Mouse (Mus musculus): ENCODE data around the gene Actl11. TPM values are rescaled to one million over a fixed set of nuclear protein-coding genes. Genes with fewer than 3 reads are reported as not detected.
A peak's percentile ranks its signal among the peaks of the same experiment; 100 is the strongest.

The Actl11 gene
- not detected in 2 replicates for polyA plus RNA-seq (2015; fragmentation: Nextera tagmentation; extraction: Ambion mirVana)

- Histone ChIP-seq H3K9ac (ENCODE audit: low read length) (peak within 1 kb of the TSS; percentile 5; the same call in 1 of the 2 replicates), H3K4me2 (ENCODE audit: low read depth, low read length) (no peak within 1 kb of the TSS), H3K36me3 (ENCODE audit: control insufficient read depth, insufficient read depth, low read length) (no peaks in the 10 kb centered on the region), H3K27me3 (ENCODE audit: control insufficient read depth, insufficient read depth, low read depth, low read length) (no peaks in the 10 kb centered on the region), H3K4me1 (replicated peaks; ENCODE audit: control insufficient read depth, insufficient read depth, low read length) (peaks cover 17% of the 10 kb centered on the region), H3K9me3 (ENCODE audit: control insufficient read depth, low read length) (no peaks in the 10 kb centered on the region), H3K4me3 (ENCODE audit: low read length) (no peak within 1 kb of the TSS), H3K27ac (ENCODE audit: low read length) (peak within 1 kb of the TSS; percentile 81)
- ATAC-seq (ENCODE audit: low read depth): no peak
- WGBS: 63% methylated on average over 3 of the region's 3 CpGs
Measured at GRCm38 (mm10) chr9:107928169-107928568, at the start of gene Actl11. Gene Actl11 (plus strand): TSS chr9:107928469.

- Histone ChIP-seq H3K4me1 (replicated peaks; ENCODE audit: control insufficient read depth, insufficient read depth, low read length) (no peaks in the 10 kb centered on the region), H3K36me3 (ENCODE audit: control insufficient read depth, insufficient read depth, low read length) (no peaks in the 10 kb centered on the region), H3K9me3 (ENCODE audit: control insufficient read depth, low read length) (no peaks in the 10 kb centered on the region), H3K27me3 (ENCODE audit: control insufficient read depth, insufficient read depth, low read depth, low read length) (no peaks in the 10 kb centered on the region), H3K27ac (ENCODE audit: low read length) (no peak overlapping the region), H3K9ac (ENCODE audit: low read length) (no peak overlapping the region), H3K4me2 (ENCODE audit: low read depth, low read length) (no peak overlapping the region), H3K4me3 (ENCODE audit: low read length) (no peak overlapping the region)
- ATAC-seq (ENCODE audit: low read depth): no peak
- 62% methylated on average over 4 of the region's 4 CpGs for WGBS
Measured at GRCm38 (mm10) chr9:107880411-107880810, 47.9 kb upstream of the Actl11 start.

- Histone ChIP-seq H3K27ac (ENCODE audit: low read length) (peak within 1 kb of the TSS; percentile 61), H3K4me2 (ENCODE audit: low read depth, low read length) (peak within 1 kb of the TSS; percentile 93), H3K4me1 (replicated peaks; ENCODE audit: control insufficient read depth, insufficient read depth, low read length) (peaks cover 14% of the 10 kb centered on the region), H3K4me3 (ENCODE audit: low read length) (peak within 1 kb of the TSS; percentile 88), H3K36me3 (ENCODE audit: control insufficient read depth, insufficient read depth, low read length) (no peaks in the 10 kb centered on the region), H3K9me3 (ENCODE audit: control insufficient read depth, low read length) (no peaks in the 10 kb centered on the region), H3K9ac (ENCODE audit: low read length) (peak within 1 kb of the TSS; percentile 88), H3K27me3 (ENCODE audit: control insufficient read depth, insufficient read depth, low read depth, low read length) (peaks cover 3% of the 10 kb centered on the region; the same call in 1 of the 2 replicates)
- ATAC-seq (ENCODE audit: low read depth): peak; percentile 98
- under 1% methylated on average over 28 of the region's 28 CpGs for whole genome bisulfite sequencing
Measured at GRCm38 (mm10) chr9:107887804-107888266, 40.4 kb upstream of the Actl11 start, which contains the start of gene Mon1a. Gene Mon1a (plus strand): TSS chr9:107888151.

- Histone ChIP-seq H3K9me3 (ENCODE audit: control insufficient read depth, low read length) (no peaks in the 10 kb centered on the region), H3K4me1 (replicated peaks; ENCODE audit: control insufficient read depth, insufficient read depth, low read length) (peaks cover 14% of the 10 kb centered on the region), H3K9ac (ENCODE audit: low read length) (peak overlapping the region; percentile 88), H3K4me3 (ENCODE audit: low read length) (peak overlapping the region; percentile 88), H3K4me2 (ENCODE audit: low read depth, low read length) (peak overlapping the region; percentile 93), H3K27ac (ENCODE audit: low read length) (peak overlapping the region; percentile 61), H3K36me3 (ENCODE audit: control insufficient read depth, insufficient read depth, low read length) (no peaks in the 10 kb centered on the region), H3K27me3 (ENCODE audit: control insufficient read depth, insufficient read depth, low read depth, low read length) (peaks cover 3% of the 10 kb centered on the region; the same call in 1 of the 2 replicates)
- ATAC-seq (ENCODE audit: low read depth): peak; percentile 65
- under 1% methylated on average over 18 of the region's 18 CpGs for WGBS
Measured at GRCm38 (mm10) chr9:107888267-107888850, 39.9 kb upstream of the Actl11 start.

- Histone ChIP-seq H3K9me3 (ENCODE audit: control insufficient read depth, low read length) (no peaks in the 10 kb centered on the region), H3K27me3 (ENCODE audit: control insufficient read depth, insufficient read depth, low read depth, low read length) (peaks cover 3% of the 10 kb centered on the region; the same call in 1 of the 2 replicates), H3K4me2 (ENCODE audit: low read depth, low read length) (no peak overlapping the region), H3K27ac (ENCODE audit: low read length) (peak overlapping the region; percentile 37; the same call in 1 of the 2 replicates), H3K9ac (ENCODE audit: low read length) (no peak overlapping the region), H3K4me3 (ENCODE audit: low read length) (no peak overlapping the region), H3K36me3 (ENCODE audit: control insufficient read depth, insufficient read depth, low read length) (no peaks in the 10 kb centered on the region), H3K4me1 (replicated peaks; ENCODE audit: control insufficient read depth, insufficient read depth, low read length) (peaks cover 14% of the 10 kb centered on the region)
- ATAC-seq (ENCODE audit: low read depth): no peak
- 59% methylated on average over 6 of the region's 6 CpGs for WGBS
Measured at GRCm38 (mm10) chr9:107890260-107890659, 38.0 kb upstream of the Actl11 start.

GRCm38 (mm10) chr9:107891023-107891422 is 37.2 kb upstream of the Actl11 start:
- Histone ChIP-seq H3K4me1 (replicated peaks; ENCODE audit: control insufficient read depth, insufficient read depth, low read length) (peaks cover 14% of the 10 kb centered on the region), H3K4me2 (ENCODE audit: low read depth, low read length) (no peak overlapping the region), H3K9ac (ENCODE audit: low read length) (no peak overlapping the region), H3K36me3 (ENCODE audit: control insufficient read depth, insufficient read depth, low read length) (no peaks in the 10 kb centered on the region), H3K27ac (ENCODE audit: low read length) (no peak overlapping the region), H3K9me3 (ENCODE audit: control insufficient read depth, low read length) (no peaks in the 10 kb centered on the region), H3K27me3 (ENCODE audit: control insufficient read depth, insufficient read depth, low read depth, low read length) (peaks cover 3% of the 10 kb centered on the region; the same call in 1 of the 2 replicates), H3K4me3 (ENCODE audit: low read length) (no peak overlapping the region)
- ATAC-seq (ENCODE audit: low read depth): no peak
- 100% methylated on average over 1 of the region's 1 CpGs for WGBS

GRCm38 (mm10) chr9:107898563-107898962 is 29.7 kb upstream of the Actl11 start:
- Histone ChIP-seq H3K36me3 (ENCODE audit: control insufficient read depth, insufficient read depth, low read length) (0 out of 2 replicates have a peak, but pooled peaks cover 4% of the 10 kb centered on the region), H3K9me3 (ENCODE audit: control insufficient read depth, low read length) (no peaks in the 10 kb centered on the region), H3K9ac (ENCODE audit: low read length) (no peak overlapping the region), H3K27me3 (ENCODE audit: control insufficient read depth, insufficient read depth, low read depth, low read length) (peaks cover 5% of the 10 kb centered on the region; the same call in 1 of the 2 replicates), H3K27ac (ENCODE audit: low read length) (no peak overlapping the region), H3K4me2 (ENCODE audit: low read depth, low read length) (no peak overlapping the region), H3K4me3 (ENCODE audit: low read length) (no peak overlapping the region), H3K4me1 (replicated peaks; ENCODE audit: control insufficient read depth, insufficient read depth, low read length) (no peaks in the 10 kb centered on the region)
- 87% methylated on average over 10 of the region's 10 CpGs for WGBS
- no peak for ATAC-seq (ENCODE audit: low read depth)

- no peak for ATAC-seq (ENCODE audit: low read depth)
- WGBS: 71% methylated on average over 12 of the region's 12 CpGs
- H3K36me3 ChIP-seq (ENCODE audit: control insufficient read depth, insufficient read depth, low read length): 0 out of 2 replicates have a peak, but pooled peaks cover 4% of the 10 kb centered on the region
- no peak overlapping the region for H3K4me2 ChIP-seq (ENCODE audit: low read depth, low read length)
- H3K27me3 ChIP-seq (ENCODE audit: control insufficient read depth, insufficient read depth, low read depth, low read length): peaks cover 5% of the 10 kb centered on the region; the same call in 1 of the 2 replicates
- H3K9ac ChIP-seq (ENCODE audit: low read length): no peak overlapping the region
- H3K9me3 ChIP-seq (ENCODE audit: control insufficient read depth, low read length): no peaks in the 10 kb centered on the region
- H3K4me1 ChIP-seq (replicated peaks; ENCODE audit: control insufficient read depth, insufficient read depth, low read length): 0 out of 2 replicates have a peak, but pooled peaks cover under 1% of the 10 kb centered on the region
- H3K4me3 ChIP-seq (ENCODE audit: low read length): no peak overlapping the region
- no peak overlapping the region for H3K27ac ChIP-seq (ENCODE audit: low read length)
Measured at GRCm38 (mm10) chr9:107899855-107900254, 28.4 kb upstream of the Actl11 start.

- peak overlapping the region; percentile 27 for H3K9ac ChIP-seq (ENCODE audit: low read length)
- peak overlapping the region; percentile 60 for H3K4me2 ChIP-seq (ENCODE audit: low read depth, low read length)
- H3K27ac ChIP-seq (ENCODE audit: low read length): no peak overlapping the region
- 10% methylated on average over 44 of the region's 44 CpGs for WGBS
- H3K9me3 ChIP-seq (ENCODE audit: control insufficient read depth, low read length): no peaks in the 10 kb centered on the region
- H3K4me3 ChIP-seq (ENCODE audit: low read length): peak overlapping the region; percentile 35
- H3K36me3 ChIP-seq (ENCODE audit: control insufficient read depth, insufficient read depth, low read length): 0 out of 2 replicates have a peak, but pooled peaks cover 4% of the 10 kb centered on the region
- H3K27me3 ChIP-seq (ENCODE audit: control insufficient read depth, insufficient read depth, low read depth, low read length): peaks cover 5% of the 10 kb centered on the region; the same call in 1 of the 2 replicates
- ATAC-seq (ENCODE audit: low read depth): peak; percentile 56
- H3K4me1 ChIP-seq (replicated peaks; ENCODE audit: control insufficient read depth, insufficient read depth, low read length): peaks cover 2% of the 10 kb centered on the region; the same call in 1 of the 2 replicates
Measured at GRCm38 (mm10) chr9:107900840-107901626, 27.2 kb upstream of the Actl11 start.

Measured in lung, embryonic 16.5 days (tissue).